Mouse (Mus musculus): ENCODE data around the gene Nt5c2. TPM values are rescaled to one million over a fixed set of nuclear protein-coding genes. Genes with fewer than 3 reads are reported as not detected.

Nt5c2 gene
- polyA plus RNA-seq, 1 experiment = 17.5 TPM

- peak; percentile 84 for DNase-seq
- H3K4me3 ChIP-seq (replicated peaks; ENCODE audit: extremely low read depth, low read depth, low read length) = peak overlapping the region; percentile 96
Observed at GRCm38 (mm10) chr19:46962171-46962772, 52.7 kb downstream of the Nt5c2 start.

GRCm38 (mm10) chr19:46961652-46962051 is 53.3 kb downstream of the Nt5c2 start:
- H3K4me1 ChIP-seq (ENCODE audit: control insufficient read depth, insufficient read depth, low read length) = peaks cover 29% of the 10 kb centered on the region
- 2% methylated on average over 36 of the region's 36 CpGs for WGBS
- peak overlapping the region; percentile 96 for H3K4me3 ChIP-seq (replicated peaks; ENCODE audit: extremely low read depth, low read depth, low read length)
- peak; percentile 65; the same call in 1 of the 2 replicates for TF ChIP-seq POLR2A (IDR thresholded peaks at IDR 0.05; ENCODE audit: borderline replicate concordance, extremely low read depth, low read depth, low read length)
- no peak for TF ChIP-seq CTCF (IDR thresholded peaks at IDR 0.05; ENCODE audit: insufficient read depth, low read length)
- peak; percentile 76 for DNase-seq

More at GRCm38 (mm10) chr19:46962171-46962772, 52.7 kb downstream of the Nt5c2 start:
- under 1% methylated on average over 36 of the region's 54 CpGs for WGBS
- TF ChIP-seq POLR2A (IDR thresholded peaks at IDR 0.05; ENCODE audit: borderline replicate concordance, extremely low read depth, low read depth, low read length) = peak; percentile 16; the same call in 1 of the 2 replicates
- no peak for TF ChIP-seq CTCF (IDR thresholded peaks at IDR 0.05; ENCODE audit: insufficient read depth, low read length)
- peaks cover 29% of the 10 kb centered on the region for H3K4me1 ChIP-seq (ENCODE audit: control insufficient read depth, insufficient read depth, low read length)

DNA sequence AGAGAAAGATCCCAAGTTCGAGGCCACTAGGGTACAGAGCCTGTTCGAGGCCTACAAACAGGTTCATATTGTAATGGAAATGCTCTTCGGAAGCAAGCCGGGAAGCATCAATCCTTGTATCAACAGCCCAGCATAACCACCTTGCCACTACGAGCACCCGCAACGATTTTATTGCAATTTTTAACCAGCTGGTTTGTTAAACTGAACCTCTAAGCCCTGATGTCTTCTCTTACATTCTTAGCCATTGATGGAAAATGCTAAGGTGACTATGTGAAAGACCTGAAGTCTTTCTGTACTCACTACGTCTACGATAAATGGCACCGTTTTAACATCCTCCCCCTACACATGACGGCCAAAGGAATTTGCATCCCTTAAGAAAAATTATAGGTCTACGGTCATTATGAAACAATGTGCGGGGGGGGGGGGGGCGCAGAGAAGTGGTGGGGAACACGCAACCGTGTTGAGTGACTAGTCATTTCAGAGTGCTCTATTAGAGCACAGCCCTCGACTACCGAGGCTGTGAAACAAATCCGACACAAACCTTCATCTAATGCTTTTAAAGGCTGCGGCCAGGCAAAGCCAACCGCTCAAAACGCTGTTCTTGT is 53.8 kb downstream of the Nt5c2 start:
- DNase-seq = no peak
- no peak for TF ChIP-seq POLR2A (IDR thresholded peaks at IDR 0.05; ENCODE audit: borderline replicate concordance, extremely low read depth, low read depth, low read length)
- TF ChIP-seq CTCF (IDR thresholded peaks at IDR 0.05; ENCODE audit: insufficient read depth, low read length) = no peak
- peaks cover 31% of the 10 kb centered on the region for H3K4me1 ChIP-seq (ENCODE audit: control insufficient read depth, insufficient read depth, low read length)
- peak overlapping the region; percentile 96 for H3K4me3 ChIP-seq (replicated peaks; ENCODE audit: extremely low read depth, low read depth, low read length)
- 5% methylated on average over 22 of the region's 22 CpGs for WGBS

- peak overlapping the region; percentile 96 for H3K4me3 ChIP-seq (replicated peaks; ENCODE audit: extremely low read depth, low read depth, low read length)
- 57% methylated on average over 13 of the region's 13 CpGs for WGBS
- DNase-seq = no peak
- peaks cover 31% of the 10 kb centered on the region for H3K4me1 ChIP-seq (ENCODE audit: control insufficient read depth, insufficient read depth, low read length)
- TF ChIP-seq CTCF (IDR thresholded peaks at IDR 0.05; ENCODE audit: insufficient read depth, low read length) = no peak
- no peak for TF ChIP-seq POLR2A (IDR thresholded peaks at IDR 0.05; ENCODE audit: borderline replicate concordance, extremely low read depth, low read depth, low read length)
Observed at GRCm38 (mm10) chr19:46960101-46961046, 54.6 kb downstream of the Nt5c2 start.

DNA sequence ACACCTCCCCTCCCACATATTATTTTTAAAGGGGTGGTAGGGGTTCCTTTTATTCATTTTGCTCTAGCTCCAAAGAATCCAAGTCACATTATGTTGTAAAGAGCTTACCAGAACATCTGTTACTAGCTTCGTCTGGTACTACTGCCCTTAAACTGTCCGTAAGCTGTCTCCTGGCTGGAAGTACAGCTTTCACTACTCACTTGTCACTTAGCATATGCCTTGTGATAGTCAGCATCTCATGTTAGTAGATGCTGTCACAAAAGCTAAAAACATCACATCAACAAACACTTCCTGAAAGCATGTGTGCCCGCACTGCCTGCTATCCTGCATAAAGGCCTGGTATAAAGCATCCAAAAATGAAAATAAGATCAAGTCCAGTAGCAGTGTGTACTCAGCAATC is 55.4 kb downstream of the Nt5c2 start:
- 48% methylated on average over 3 of the region's 3 CpGs for WGBS
- Histone ChIP-seq H3K4me1 (ENCODE audit: control insufficient read depth, insufficient read depth, low read length) (peaks cover 31% of the 10 kb centered on the region), H3K4me3 (replicated peaks; ENCODE audit: extremely low read depth, low read depth, low read length) (no peak overlapping the region)
- no peak for DNase-seq
- TF ChIP-seq POLR2A (IDR thresholded peaks at IDR 0.05; ENCODE audit: borderline replicate concordance, extremely low read depth, low read depth, low read length) = no peak
- no peak for TF ChIP-seq CTCF (IDR thresholded peaks at IDR 0.05; ENCODE audit: insufficient read depth, low read length)

DNA sequence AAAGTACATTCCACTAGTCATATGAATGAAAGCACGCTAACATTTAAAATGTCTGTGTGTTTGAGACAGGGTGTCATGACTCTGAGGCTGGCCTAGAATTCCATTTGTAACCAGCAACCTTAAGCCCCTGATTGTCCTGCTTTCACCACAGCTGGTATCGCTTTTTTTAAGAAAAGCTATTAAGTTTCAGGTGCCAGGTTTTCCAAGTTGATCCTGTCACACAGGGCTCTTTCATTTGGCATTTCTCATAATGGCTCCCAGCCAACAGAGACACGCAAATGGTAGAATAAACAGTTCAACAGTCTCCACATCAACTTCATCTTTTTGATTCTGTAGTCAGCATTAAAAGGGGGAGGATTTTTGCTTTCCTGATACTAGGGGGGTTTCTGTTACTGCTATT is 56.4 kb downstream of the Nt5c2 start:
- TF ChIP-seq CTCF (IDR thresholded peaks at IDR 0.05; ENCODE audit: insufficient read depth, low read length) = no peak
- Histone ChIP-seq H3K4me3 (replicated peaks; ENCODE audit: extremely low read depth, low read depth, low read length) (no peak overlapping the region), H3K4me1 (ENCODE audit: control insufficient read depth, insufficient read depth, low read length) (peaks cover 31% of the 10 kb centered on the region)
- WGBS = 41% methylated on average over 3 of the region's 3 CpGs
- no peak for DNase-seq

DNA sequence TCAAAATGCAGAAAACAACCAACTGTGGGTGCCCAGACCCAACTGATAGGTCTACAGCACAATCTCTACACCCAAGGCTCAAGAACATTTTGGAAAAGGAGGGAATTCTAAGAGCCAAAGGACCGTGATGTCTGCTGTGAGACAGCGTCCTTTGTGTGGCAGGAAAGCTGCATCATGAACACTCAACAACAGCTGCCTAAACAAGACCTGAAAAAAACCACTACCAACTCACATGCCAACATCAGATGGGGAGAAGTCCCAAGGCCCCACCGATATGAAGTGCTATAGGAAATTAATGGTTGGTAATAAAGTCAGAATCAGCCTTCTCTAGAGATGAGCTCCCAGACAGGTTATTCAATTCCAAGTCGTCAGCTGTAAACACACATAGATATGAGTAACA is 57.0 kb downstream of the Nt5c2 start:
- H3K4me3 ChIP-seq (replicated peaks; ENCODE audit: extremely low read depth, low read depth, low read length) = no peak overlapping the region
- no peak for DNase-seq
- 71% methylated on average over 4 of the region's 4 CpGs for WGBS
- peaks cover 29% of the 10 kb centered on the region for H3K4me1 ChIP-seq (ENCODE audit: control insufficient read depth, insufficient read depth, low read length)
- TF ChIP-seq POLR2A (IDR thresholded peaks at IDR 0.05; ENCODE audit: borderline replicate concordance, extremely low read depth, low read depth, low read length) (no peak), CTCF (IDR thresholded peaks at IDR 0.05; ENCODE audit: insufficient read depth, low read length) (no peak)

- no peak overlapping the region for H3K4me3 ChIP-seq (replicated peaks; ENCODE audit: extremely low read depth, low read depth, low read length)
- WGBS = 84% methylated on average over 5 of the region's 5 CpGs
- TF ChIP-seq CTCF (IDR thresholded peaks at IDR 0.05; ENCODE audit: insufficient read depth, low read length) = no peak
- no peak for TF ChIP-seq POLR2A (IDR thresholded peaks at IDR 0.05; ENCODE audit: borderline replicate concordance, extremely low read depth, low read depth, low read length)
- DNase-seq = no peak
- peaks cover 24% of the 10 kb centered on the region for H3K4me1 ChIP-seq (ENCODE audit: control insufficient read depth, insufficient read depth, low read length)
Observed at GRCm38 (mm10) chr19:46957001-46957400, 58.0 kb downstream of the Nt5c2 start.

GRCm38 (mm10) chr19:46956410-46956809 is 58.5 kb downstream of the Nt5c2 start:
- no peak for DNase-seq
- Histone ChIP-seq H3K4me3 (replicated peaks; ENCODE audit: extremely low read depth, low read depth, low read length) (no peak overlapping the region), H3K4me1 (ENCODE audit: control insufficient read depth, insufficient read depth, low read length) (peaks cover 24% of the 10 kb centered on the region)
- TF ChIP-seq POLR2A (IDR thresholded peaks at IDR 0.05; ENCODE audit: borderline replicate concordance, extremely low read depth, low read depth, low read length) = no peak
- TF ChIP-seq CTCF (IDR thresholded peaks at IDR 0.05; ENCODE audit: insufficient read depth, low read length) = no peak
- WGBS = 50% methylated on average over 2 of the region's 2 CpGs

Measured in lung, adult 2 months (tissue).